8 mouse cellular contexts compared by ENCODE assay signal in the genomic region with DNA sequence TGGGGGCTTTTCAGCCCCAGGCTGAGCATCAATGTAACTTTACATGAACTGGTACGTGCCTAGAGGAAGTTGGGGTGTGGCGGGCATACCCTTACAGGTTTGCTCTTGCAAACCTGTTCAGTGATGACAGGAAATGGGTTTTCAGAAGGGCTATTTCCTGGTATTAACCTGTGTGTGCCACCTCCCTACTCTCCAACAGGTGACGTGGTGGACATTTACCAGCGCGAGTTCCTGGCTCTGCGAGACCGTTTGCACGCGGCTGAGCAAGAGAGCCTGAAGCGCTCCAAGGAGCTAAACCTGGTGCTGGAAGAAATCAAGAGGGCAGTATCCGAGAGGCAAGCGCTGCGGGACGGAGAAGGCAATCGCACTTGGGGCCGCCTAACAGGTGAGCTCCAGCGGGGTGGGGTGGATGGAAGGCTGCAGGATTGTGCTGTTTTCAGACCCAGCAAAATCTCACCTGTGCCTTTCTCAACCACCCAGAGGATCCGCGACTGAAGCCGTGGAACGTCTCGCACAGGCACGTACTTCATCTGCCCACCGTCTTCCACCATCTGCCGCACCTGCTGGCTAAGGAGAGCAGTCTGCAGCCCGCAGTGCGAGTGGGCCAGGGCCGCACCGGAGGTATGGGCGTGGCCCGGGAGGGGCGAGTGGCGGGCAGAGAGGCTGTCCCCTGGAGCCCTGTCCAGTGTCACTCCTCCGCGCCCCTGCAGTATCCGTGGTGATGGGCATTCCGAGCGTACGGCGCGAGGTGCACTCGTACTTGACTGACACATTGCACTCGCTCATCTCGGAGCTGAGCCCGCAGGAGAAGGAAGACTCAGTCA. TPM values are rescaled to one million over a fixed set of nuclear protein-coding genes. Genes with fewer than 3 reads are reported as not detected.
DNase-seq lines count a peak whose midpoint lies in the region; ATAC-seq lines count a peak whose summit lies in the region.

No protein-coding gene starts in this region.

- 0 out of 2 replicates have a peak, but pooled peaks cover 2% of the 10 kb centered on the region for H3K27me3 ChIP-seq in neural tube, embryonic 11.5 days (ENCODE audit: control insufficient read depth, insufficient read depth, low read length)
- H3K27me3 ChIP-seq in limb, embryonic 13.5 days, result peaks cover 11% of the 10 kb centered on the region
- H3K27me3 ChIP-seq in stomach, embryonic 16.5 days (ENCODE audit: control insufficient read depth, insufficient read depth, low read length), result no peaks in the 10 kb centered on the region

- H3K9ac ChIP-seq in neural tube, embryonic 11.5 days (ENCODE audit: low read length), result no peak overlapping the region
- no peak overlapping the region for H3K9ac ChIP-seq in limb, embryonic 13.5 days
- peak overlapping the region; percentile 44; the same call in 1 of the 2 replicates for H3K9ac ChIP-seq in stomach, embryonic 16.5 days (ENCODE audit: low read length)

- peak overlapping the region; percentile 42 for H3K4me2 ChIP-seq in neural tube, embryonic 11.5 days (ENCODE audit: low read depth)
- H3K4me2 ChIP-seq in limb, embryonic 13.5 days (replicated peaks), result peak overlapping the region; percentile 60
- peak overlapping the region; percentile 48 for H3K4me2 ChIP-seq in stomach, embryonic 16.5 days (ENCODE audit: low read depth, low read length)

- peak; percentile 36 for DNase-seq in cerebellum, adult 11 months
- DNase-seq in neural tube, embryonic 11.5 days (ENCODE audit: low spot score), result no peak
- no peak for DNase-seq in neural tube, embryonic 10.5 days (ENCODE audit: extremely low spot score, low spot score)
- no peak for DNase-seq in frontal cortex, adult 2 months (ENCODE audit: extremely low spot score in 1 of 2, low spot score in 1 of 2)
- DNase-seq in urinary bladder, postnatal 4 days (ENCODE audit: low spot score in 2 of 2), result no peak

- H3K9me3 ChIP-seq in neural tube, embryonic 11.5 days (ENCODE audit: control insufficient read depth, low read length), result no peaks in the 10 kb centered on the region
- H3K9me3 ChIP-seq in limb, embryonic 13.5 days, result no peaks in the 10 kb centered on the region
- no peaks in the 10 kb centered on the region for H3K9me3 ChIP-seq in stomach, embryonic 16.5 days (replicated peaks; ENCODE audit: control insufficient read depth, low read length)

- peak overlapping the region; percentile 14; the same call in 1 of the 2 replicates for H3K4me3 ChIP-seq in neural tube, embryonic 11.5 days (ENCODE audit: low read depth, low read length)
- H3K4me3 ChIP-seq in limb, embryonic 13.5 days, result peak overlapping the region; percentile 27
- 0 out of 2 replicates have a peak overlapping the region, but pooled peaks have one; percentile 22 for H3K4me3 ChIP-seq in stomach, embryonic 16.5 days (replicated peaks; ENCODE audit: low read length)

- H3K27ac ChIP-seq in neural tube, embryonic 11.5 days (ENCODE audit: low read depth, low read length), result no peak overlapping the region
- no peak overlapping the region for H3K27ac ChIP-seq in limb, embryonic 13.5 days
- no peak overlapping the region for H3K27ac ChIP-seq in stomach, embryonic 16.5 days (ENCODE audit: low read length)

- ATAC-seq in cerebellum, adult (ENCODE audit: insufficient number of reproducible peaks, low FRiP score, low TSS enrichment), result no peak
- ATAC-seq in neural tube, embryonic 11.5 days (ENCODE audit: insufficient read depth, low FRiP score, low TSS enrichment), result no peak
- no peak for ATAC-seq in limb, embryonic 13.5 days (ENCODE audit: low FRiP score, low read depth)
- peak; percentile 22; the same call in 1 of the 2 replicates for ATAC-seq in stomach, embryonic 16.5 days (ENCODE audit: insufficient read depth, low FRiP score)

- 20% methylated on average over 45 of the region's 45 CpGs for WGBS in neural tube, embryonic 11.5 days
- 29% methylated on average over 45 of the region's 45 CpGs for WGBS in limb, embryonic 13.5 days
- WGBS in stomach, embryonic 16.5 days, result 38% methylated on average over 45 of the region's 45 CpGs

- peaks cover 16% of the 10 kb centered on the region for H3K4me1 ChIP-seq in neural tube, embryonic 11.5 days (ENCODE audit: control insufficient read depth, insufficient read depth, low read length)
- peaks cover 48% of the 10 kb centered on the region for H3K4me1 ChIP-seq in limb, embryonic 13.5 days
- peaks cover 41% of the 10 kb centered on the region for H3K4me1 ChIP-seq in stomach, embryonic 16.5 days (ENCODE audit: control insufficient read depth, insufficient read depth, low read length)

- peaks cover 4% of the 10 kb centered on the region; the same call in 1 of the 2 replicates for H3K36me3 ChIP-seq in neural tube, embryonic 11.5 days (ENCODE audit: control insufficient read depth, insufficient read depth, low read length)
- peaks cover 38% of the 10 kb centered on the region for H3K36me3 ChIP-seq in limb, embryonic 13.5 days
- H3K36me3 ChIP-seq in stomach, embryonic 16.5 days (ENCODE audit: control insufficient read depth, insufficient read depth, low read length), result peaks cover 18% of the 10 kb centered on the region; the same call in 1 of the 2 replicates

RNA-seq across cellular contexts. Expression of gene Ltc4s, which starts 7.7 kb away (rescaled TPM):
- 0.64 and 1.2 TPM in 2 replicates for polyA plus RNA-seq in neural tube, embryonic 11.5 days (2014; fragmentation: Nextera tagmentation; extraction: Ambion mirVana)
- 0.79 and 1.3 TPM in 2 replicates for polyA plus RNA-seq in limb, embryonic 13.5 days (2015; fragmentation: Nextera tagmentation; extraction: Ambion mirVana)
- polyA plus RNA-seq in stomach, embryonic 16.5 days (2015; fragmentation: Nextera tagmentation; extraction: Ambion mirVana), result 3.5 and 5.9 TPM in 2 replicates
- polyA plus RNA-seq in frontal cortex, adult 2 months (2012; rRNA removed), result 25.2 and 27.1 TPM in 2 replicates

RNA-seq across cellular contexts. Expression of gene Mgat4b, which starts 20.0 kb away (rescaled TPM):
- polyA plus RNA-seq in neural tube, embryonic 11.5 days (2014; fragmentation: Nextera tagmentation; extraction: Ambion mirVana), result 23.2 and 25.1 TPM in 2 replicates
- polyA plus RNA-seq in limb, embryonic 13.5 days (2015; fragmentation: Nextera tagmentation; extraction: Ambion mirVana), result 17.1 and 20.5 TPM in 2 replicates
- polyA plus RNA-seq in stomach, embryonic 16.5 days (2015; fragmentation: Nextera tagmentation; extraction: Ambion mirVana), result 5.6 and 5.9 TPM in 2 replicates
- 57.7 and 59.8 TPM in 2 replicates for polyA plus RNA-seq in frontal cortex, adult 2 months (2012; rRNA removed)

RNA-seq across cellular contexts. Expression of gene Sqstm1, which starts 20.1 kb away (rescaled TPM):
- 185 and 210 TPM in 2 replicates for polyA plus RNA-seq in neural tube, embryonic 11.5 days (2014; fragmentation: Nextera tagmentation; extraction: Ambion mirVana)
- 214 TPM in 2 replicates for polyA plus RNA-seq in limb, embryonic 13.5 days (2015; fragmentation: Nextera tagmentation; extraction: Ambion mirVana)
- polyA plus RNA-seq in stomach, embryonic 16.5 days (2015; fragmentation: Nextera tagmentation; extraction: Ambion mirVana), result 202 and 225 TPM in 2 replicates
- 334 and 368 TPM in 2 replicates for polyA plus RNA-seq in frontal cortex, adult 2 months (2012; rRNA removed)

RNA-seq across cellular contexts. Expression of gene Mrnip, which starts 56.4 kb away (rescaled TPM):
- polyA plus RNA-seq in neural tube, embryonic 11.5 days (2014; fragmentation: Nextera tagmentation; extraction: Ambion mirVana), result 23.7 and 24.9 TPM in 2 replicates
- polyA plus RNA-seq in limb, embryonic 13.5 days (2015; fragmentation: Nextera tagmentation; extraction: Ambion mirVana), result 18.0 and 18.7 TPM in 2 replicates
- polyA plus RNA-seq in stomach, embryonic 16.5 days (2015; fragmentation: Nextera tagmentation; extraction: Ambion mirVana), result 11.9 and 12.5 TPM in 2 replicates
- polyA plus RNA-seq in frontal cortex, adult 2 months (2012; rRNA removed), result 23.7 and 25.1 TPM in 2 replicates
